Mouse (Mus musculus) neural tube, embryonic 11.5 days (tissue): Measurements from ENCODE around the gene Fgf9. TPM values are rescaled to one million over a fixed set of nuclear protein-coding genes. Genes with fewer than 3 reads are reported as not detected.

ENCODE experiments used
- ATAC-seq: fragments of 200-750 bp; cut with Nextera tagmentation; 2 replicates; pipeline ENCODE4 v1.8.0; 2017; ENCODE audit warnings: moderate number of reproducible peaks, mild to moderate bottlenecking, moderate TSS enrichment, moderate library complexity; ENCODE audit not compliant: insufficient read depth, low FRiP score, low TSS enrichment
- DNase-seq: peaks from one replicate; pipeline ENCODE4 v3.0.0-alpha.2; 2015; ENCODE audit warnings: low spot score
- H3K27ac ChIP-seq: fragments of 300-500 bp; sonication (generic); 2 replicates; pipeline ENCODE4 v1.5.1; 2014; ENCODE audit warnings: low read depth, mild to moderate bottlenecking, low read length
- H3K27me3 ChIP-seq: fragments of 300-500 bp; sonication (generic); 2 replicates; pipeline ENCODE4 v1.6.1; 2014; ENCODE audit warnings: mild to moderate bottlenecking, low read length, mixed read lengths; ENCODE audit not compliant: control insufficient read depth, insufficient read depth
- H3K36me3 ChIP-seq: fragments of 300-500 bp; sonication (generic); 2 replicates; pipeline ENCODE4 v1.6.1; 2014; ENCODE audit warnings: mild to moderate bottlenecking, low read length, moderate library complexity, mixed read lengths; ENCODE audit not compliant: control insufficient read depth, insufficient read depth
- H3K4me1 ChIP-seq: fragments of 300-500 bp; sonication (generic); 2 replicates; pipeline ENCODE4 v1.6.1; 2014; ENCODE audit warnings: low read length, mixed read lengths; ENCODE audit not compliant: control insufficient read depth, insufficient read depth
- H3K4me2 ChIP-seq: fragments of 300-500 bp; sonication (generic); 2 replicates; pipeline ENCODE4 v1.6.1; 2014; ENCODE audit warnings: low read depth, mild to moderate bottlenecking, moderate library complexity
- H3K4me3 ChIP-seq: fragments of 300-500 bp; sonication (generic); 2 replicates; pipeline ENCODE4 v1.5.1; 2014; ENCODE audit warnings: low read depth, low read length
- H3K9ac ChIP-seq: fragments of 300-500 bp; sonication (generic); 2 replicates; pipeline ENCODE4 v1.6.1; 2014; ENCODE audit warnings: mild to moderate bottlenecking, low read length
- H3K9me3 ChIP-seq: fragments of 300-500 bp; sonication (generic); 2 replicates; pipeline ENCODE4 v1.6.1; 2016; ENCODE audit warnings: low read length; ENCODE audit not compliant: control insufficient read depth
- WGBS: fragments of 180-500 bp; shearing (Covaris S2); extraction: QIAGEN DNeasy Blood & Tissue Kit; methylation state at CpG from one replicate; pipeline ENCODE4 v1.1.7; 2014; 5-methylcytosine and 5-hydroxymethylcytosine counted together
- polyA plus RNA-seq: library from polyadenylated mRNA; unstranded; fragments of >200 nt; fragmentation: Nextera tagmentation; extraction: Ambion mirVana; gene quantifications from 2 replicates; pipeline ENCODE4 v1.2.1, GENCODE M21; 2014

The Fgf9 gene
- polyA plus RNA-seq, 1 experiment from 2014 or later = 7.3 TPM

DNA sequence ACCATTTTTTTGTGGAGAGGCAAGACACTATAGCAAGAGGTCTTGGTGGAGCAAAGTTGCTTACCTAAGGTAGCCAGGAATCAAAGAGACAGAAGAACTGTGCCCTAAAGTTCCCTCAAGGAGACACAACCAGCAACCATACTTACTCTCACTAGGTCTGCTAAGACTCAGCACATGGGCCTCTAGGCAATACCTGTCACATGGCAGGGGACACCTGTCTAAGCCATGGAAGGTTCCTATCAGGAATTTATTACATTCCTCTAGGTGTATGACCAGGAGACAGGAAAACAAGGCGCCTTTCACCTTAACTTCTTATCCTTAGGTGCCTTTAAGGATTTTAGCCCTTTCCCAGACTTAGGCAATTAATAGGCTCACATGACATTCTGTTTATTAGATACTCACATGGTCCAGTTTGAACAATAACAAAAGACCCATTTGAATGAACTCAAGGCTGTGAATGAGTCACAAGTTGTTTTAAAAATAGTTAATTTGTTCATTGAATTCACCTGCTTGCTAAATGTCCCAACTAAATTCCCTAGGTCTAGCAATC, 69.2 kb downstream of the Fgf9 start:
- DNase-seq (no peak), ATAC-seq (no peak)
- Histone ChIP-seq H3K27me3 (no peaks in the 10 kb centered on the region), H3K9ac (no peak overlapping the region), H3K4me1 (no peaks in the 10 kb centered on the region), H3K36me3 (no peaks in the 10 kb centered on the region), H3K4me3 (no peak overlapping the region), H3K4me2 (no peak overlapping the region), H3K9me3 (no peaks in the 10 kb centered on the region), H3K27ac (no peak overlapping the region)
- WGBS = 94% methylated on average over 1 of the region's 1 CpGs

DNA sequence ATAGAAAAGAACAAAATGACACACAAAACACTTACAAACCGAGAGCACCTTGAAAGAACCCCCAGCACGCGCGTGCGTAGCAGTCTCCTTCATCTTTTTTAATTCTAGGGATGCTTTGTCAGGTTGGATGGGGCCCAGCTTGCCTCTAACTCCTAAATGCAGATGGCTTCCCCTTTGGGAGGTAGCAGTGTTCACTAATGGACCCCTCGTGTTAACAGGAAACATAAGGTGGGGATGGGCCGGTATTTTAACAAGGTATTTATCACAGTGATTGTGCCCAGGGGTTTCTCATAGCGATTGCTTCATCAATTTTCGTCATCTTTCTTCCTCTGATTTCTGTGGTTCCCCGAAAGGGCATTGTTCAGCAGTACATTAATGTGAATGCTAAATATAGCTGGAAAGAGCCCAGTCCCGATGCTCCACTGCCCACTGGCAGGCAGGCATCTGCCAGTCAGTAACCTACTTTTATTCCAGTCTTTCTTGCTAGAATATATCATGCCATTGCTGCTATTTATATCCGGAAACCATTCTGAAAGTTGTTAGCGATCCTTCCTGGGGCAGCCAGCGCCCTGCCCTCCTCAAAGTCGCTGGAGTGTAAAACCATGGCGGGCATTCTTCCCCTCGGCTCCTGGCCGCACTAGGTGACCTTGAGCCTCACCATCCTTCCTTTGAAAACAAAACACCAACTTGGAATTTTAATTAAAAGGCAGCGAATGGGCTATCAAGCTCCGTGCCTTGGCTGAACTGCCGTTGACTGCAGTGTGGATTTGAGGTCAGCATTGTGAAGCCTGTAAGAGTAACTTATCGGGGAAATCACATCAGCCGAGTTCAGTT, 79.5 kb downstream of the Fgf9 start:
- no peak for ATAC-seq

DNA sequence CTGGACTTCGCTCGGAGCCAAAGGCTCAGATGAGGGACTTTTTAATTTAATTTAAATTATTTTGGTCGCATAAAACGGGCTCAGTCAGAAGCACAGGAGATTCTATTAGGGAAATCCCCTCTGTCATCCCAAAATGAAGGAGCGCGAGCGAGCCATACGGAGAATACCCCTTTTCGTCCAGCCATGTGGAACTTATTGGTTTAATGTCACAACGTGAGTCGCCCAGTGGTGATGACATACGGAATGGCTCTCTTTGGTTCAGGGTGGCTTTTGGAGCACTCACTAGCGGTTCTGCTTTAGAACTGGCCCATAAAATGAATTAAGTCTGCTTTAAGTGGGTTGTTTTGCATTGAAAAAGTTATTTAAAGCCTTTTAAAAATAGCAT, 80.1 kb downstream of the Fgf9 start:
- H3K9ac ChIP-seq = no peak overlapping the region
- no peaks in the 10 kb centered on the region for H3K9me3 ChIP-seq
- no peak overlapping the region for H3K27ac ChIP-seq
- WGBS = 85% methylated on average over 13 of the region's 13 CpGs
- no peak for ATAC-seq
- no peak for DNase-seq
- no peaks in the 10 kb centered on the region for H3K36me3 ChIP-seq
- H3K4me2 ChIP-seq = no peak overlapping the region
- H3K4me1 ChIP-seq = no peaks in the 10 kb centered on the region
- H3K27me3 ChIP-seq = no peaks in the 10 kb centered on the region
- H3K4me3 ChIP-seq = no peak overlapping the region

More for the DNA sequence above, 79.5 kb downstream of the Fgf9 start:
- no peak overlapping the region for H3K27ac ChIP-seq
- no peak overlapping the region for H3K4me2 ChIP-seq
- no peak overlapping the region for H3K9ac ChIP-seq
- no peaks in the 10 kb centered on the region for H3K36me3 ChIP-seq
- DNase-seq = no peak
- 74% methylated on average over 23 of the region's 23 CpGs for WGBS
- no peaks in the 10 kb centered on the region for H3K9me3 ChIP-seq
- no peaks in the 10 kb centered on the region for H3K4me1 ChIP-seq
- H3K4me3 ChIP-seq = no peak overlapping the region
- no peaks in the 10 kb centered on the region for H3K27me3 ChIP-seq

DNA sequence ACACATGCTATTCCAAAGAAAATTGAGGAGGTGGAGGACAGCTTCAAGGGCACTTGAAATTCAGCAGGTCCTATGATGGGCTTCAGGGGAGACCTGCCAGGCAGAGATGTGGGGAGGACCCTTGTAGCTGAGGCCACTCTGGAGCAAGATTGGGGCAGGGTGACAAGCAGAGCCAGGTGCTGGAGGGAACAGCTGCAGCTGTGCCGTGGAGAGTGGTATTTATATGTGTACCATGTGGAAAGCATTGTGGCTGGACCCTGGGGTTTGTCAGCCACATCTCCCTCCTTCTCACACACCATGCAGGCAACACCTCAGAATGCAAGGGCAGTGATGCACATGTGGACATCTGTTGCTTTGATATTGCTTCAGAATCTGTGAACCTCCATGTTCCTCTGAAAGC, 81.8 kb downstream of the Fgf9 start:
- H3K4me1 ChIP-seq = no peaks in the 10 kb centered on the region
- WGBS = 70% methylated on average over 1 of the region's 1 CpGs
- no peaks in the 10 kb centered on the region for H3K36me3 ChIP-seq
- no peak overlapping the region for H3K4me3 ChIP-seq
- no peak for ATAC-seq
- no peak overlapping the region for H3K4me2 ChIP-seq
- no peaks in the 10 kb centered on the region for H3K9me3 ChIP-seq
- no peak overlapping the region for H3K27ac ChIP-seq
- H3K9ac ChIP-seq = no peak overlapping the region
- no peak for DNase-seq
- H3K27me3 ChIP-seq = no peaks in the 10 kb centered on the region

DNA sequence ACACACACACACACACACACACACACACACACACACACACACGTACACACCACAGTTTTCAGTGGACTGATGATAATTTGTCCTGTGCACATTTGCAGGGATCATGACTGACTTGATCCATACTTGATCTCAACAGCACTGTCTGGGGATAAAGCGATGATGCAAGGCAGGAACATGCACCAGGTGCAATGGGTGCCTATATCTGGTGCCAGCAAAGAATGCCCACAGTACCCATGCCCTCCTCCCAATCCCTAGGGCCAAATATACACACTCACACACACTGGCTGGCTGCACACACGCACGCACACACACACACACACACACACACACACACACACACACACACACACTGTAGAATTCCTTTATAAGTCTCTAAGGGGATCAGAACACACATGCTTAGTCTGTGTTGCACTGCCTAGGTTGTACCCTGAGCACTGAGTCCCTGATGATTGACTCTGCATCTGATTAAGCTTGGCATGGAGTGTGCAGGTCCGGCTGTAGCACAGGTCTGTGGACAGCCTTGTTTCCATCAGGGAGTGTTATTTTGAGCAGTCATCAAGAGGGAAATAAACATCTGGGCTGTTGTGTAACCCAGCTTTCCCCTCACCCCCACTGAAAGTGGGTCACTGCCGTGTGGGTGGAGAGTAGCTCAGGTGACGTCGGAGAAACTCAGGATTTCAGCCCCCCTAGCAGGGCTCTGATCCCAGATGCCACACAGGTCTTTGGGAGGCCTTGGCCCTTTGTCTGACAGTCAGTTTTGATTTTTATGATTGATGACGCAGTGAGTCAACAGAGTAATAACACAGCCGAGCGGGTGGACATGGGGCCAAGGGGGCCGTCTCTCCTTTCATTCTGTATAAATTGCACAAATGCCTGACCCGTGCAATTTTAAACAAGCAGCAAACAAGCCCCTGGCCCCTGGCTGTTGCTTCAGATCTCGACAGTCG, 83.4 kb downstream of the Fgf9 start:
- Histone ChIP-seq H3K4me2 (no peak overlapping the region), H3K9me3 (no peaks in the 10 kb centered on the region), H3K27ac (no peak overlapping the region), H3K4me1 (no peaks in the 10 kb centered on the region), H3K4me3 (no peak overlapping the region), H3K27me3 (no peaks in the 10 kb centered on the region), H3K36me3 (no peaks in the 10 kb centered on the region), H3K9ac (no peak overlapping the region)
- DNase-seq = no peak
- ATAC-seq = no peak
- WGBS = 63% methylated on average over 15 of the region's 15 CpGs

DNA sequence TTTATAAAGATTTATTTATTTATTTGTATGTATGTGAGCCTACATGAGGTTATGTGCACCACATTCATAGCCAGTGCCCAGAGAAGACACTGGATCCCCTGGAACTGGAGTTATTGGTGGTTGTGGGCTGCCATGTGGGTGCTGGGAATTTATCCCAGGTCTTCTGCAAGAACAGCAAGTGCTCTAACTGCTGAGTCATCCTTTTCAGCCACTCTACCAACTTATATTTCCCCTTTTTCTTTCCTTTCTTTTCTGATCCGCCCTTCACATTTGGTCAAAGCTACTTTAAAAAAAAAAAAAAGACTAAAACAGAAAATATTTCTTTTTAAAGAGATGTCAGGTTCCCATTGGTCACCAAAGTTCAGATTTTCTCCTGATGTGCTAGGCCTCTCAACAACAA, 90.3 kb downstream of the Fgf9 start:
- Histone ChIP-seq H3K36me3 (no peaks in the 10 kb centered on the region), H3K27ac (no peak overlapping the region), H3K9me3 (no peaks in the 10 kb centered on the region), H3K4me1 (no peaks in the 10 kb centered on the region), H3K4me2 (no peak overlapping the region), H3K27me3 (no peaks in the 10 kb centered on the region), H3K9ac (no peak overlapping the region), H3K4me3 (no peak overlapping the region)
- no peak for ATAC-seq
- no peak for DNase-seq
- 81% methylated on average over 1 of the region's 1 CpGs for WGBS

Other genes starting within 250 kb of the Fgf9 start
- 36.0 and 39.3 TPM in 2 replicates for gene Ska3, start 244.4 kb upstream of the Fgf9 start, polyA plus RNA-seq
- 134 and 140 TPM in 2 replicates for gene Mrpl57, start 244.3 kb upstream of the Fgf9 start, polyA plus RNA-seq
- gene Zdhhc20, start 180.3 kb upstream of the Fgf9 start, polyA plus RNA-seq = 50.7 and 58.0 TPM in 2 replicates
- 54.4 and 59.9 TPM in 2 replicates for gene Micu2, start 71.3 kb upstream of the Fgf9 start, polyA plus RNA-seq